Mouse (Mus musculus) lung, postnatal 25 days (tissue): Measurements from ENCODE around the gene Cplx3.

ENCODE experiments used
- DNase-seq: peaks from one replicate; pipeline ENCODE4 v3.0.0; 2022; ENCODE audit warnings: low spot score

The Cplx3 gene

DNA sequence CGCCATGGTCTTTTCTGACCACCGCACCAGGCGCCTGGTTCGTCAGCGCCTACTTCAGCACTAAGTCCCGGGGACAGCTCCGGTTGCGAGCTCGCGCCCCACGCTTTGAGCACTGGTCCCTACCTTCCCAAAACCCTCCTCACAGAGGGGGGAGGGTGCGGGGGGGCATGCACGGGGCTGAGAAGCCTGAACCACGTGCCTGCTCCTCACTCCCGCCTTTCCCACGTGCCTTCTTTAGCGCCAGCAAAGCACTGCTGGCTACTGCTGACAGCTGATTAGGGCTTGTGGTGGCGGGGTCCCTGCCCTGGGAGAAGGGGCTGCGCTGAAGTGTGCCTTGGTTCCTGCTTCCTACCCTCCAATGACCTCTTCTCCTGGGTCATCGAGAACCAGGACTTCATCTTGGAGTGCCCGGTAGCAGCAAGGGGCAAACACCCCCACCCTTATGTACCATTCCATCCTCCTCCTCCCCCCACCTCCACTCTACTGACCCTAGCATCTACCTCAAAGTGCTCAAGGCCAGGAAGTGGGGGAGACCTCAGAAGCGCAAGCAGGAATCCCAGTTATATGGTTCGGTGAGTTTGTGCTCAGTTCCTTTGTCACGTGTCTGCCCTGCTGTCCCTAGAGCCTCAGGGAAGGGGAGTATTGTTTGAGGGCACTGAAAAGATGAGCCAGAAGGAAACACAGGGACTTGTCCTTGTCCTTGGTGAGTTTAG is at the start of gene Cplx3:
Gene Cplx3 (minus strand): TSS at position 143 of the 713 bp plus-strand sequence.
- no peak for DNase-seq

DNA sequence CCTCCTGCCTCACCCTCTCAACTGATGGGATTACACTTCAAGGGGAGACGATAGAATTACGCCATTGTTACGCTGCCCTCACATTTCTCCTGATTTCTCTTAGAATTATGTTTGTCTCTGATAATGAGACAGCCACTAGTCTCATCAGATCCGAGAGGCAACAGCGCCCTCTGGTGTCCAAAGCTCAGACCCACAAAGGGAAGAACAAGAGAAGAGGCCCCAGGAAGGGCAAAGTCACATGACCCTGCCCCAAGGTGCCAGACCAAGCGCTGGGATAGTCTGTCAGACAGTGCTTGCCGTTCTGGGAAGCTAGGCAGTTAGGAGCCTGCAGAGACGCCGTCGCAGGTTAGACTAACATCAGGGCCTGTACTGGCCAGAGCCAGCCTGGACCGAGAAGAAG is 49.7 kb upstream of the Cplx3 start:
- DNase-seq: peak; percentile 94

DNA sequence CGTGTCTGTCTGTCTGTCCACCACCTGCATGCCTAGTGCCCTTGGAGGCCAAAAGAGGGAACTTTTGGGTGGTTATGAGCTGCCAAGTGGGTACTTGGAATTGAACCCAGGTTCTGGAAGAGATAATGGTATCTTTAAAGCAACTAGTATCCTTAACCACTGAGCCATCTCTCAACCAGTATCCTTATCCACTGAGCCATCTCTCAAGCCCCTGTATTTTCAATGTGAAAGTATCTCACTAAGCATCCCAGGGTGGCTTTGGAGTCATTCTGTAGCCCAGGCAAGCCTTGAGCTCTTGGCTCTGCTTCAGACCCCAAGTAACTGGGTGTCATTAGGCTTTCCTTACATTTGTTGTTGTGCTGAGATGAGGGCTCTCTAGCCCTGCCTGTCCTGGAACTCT is 48.9 kb upstream of the Cplx3 start:
- no peak for DNase-seq

DNA sequence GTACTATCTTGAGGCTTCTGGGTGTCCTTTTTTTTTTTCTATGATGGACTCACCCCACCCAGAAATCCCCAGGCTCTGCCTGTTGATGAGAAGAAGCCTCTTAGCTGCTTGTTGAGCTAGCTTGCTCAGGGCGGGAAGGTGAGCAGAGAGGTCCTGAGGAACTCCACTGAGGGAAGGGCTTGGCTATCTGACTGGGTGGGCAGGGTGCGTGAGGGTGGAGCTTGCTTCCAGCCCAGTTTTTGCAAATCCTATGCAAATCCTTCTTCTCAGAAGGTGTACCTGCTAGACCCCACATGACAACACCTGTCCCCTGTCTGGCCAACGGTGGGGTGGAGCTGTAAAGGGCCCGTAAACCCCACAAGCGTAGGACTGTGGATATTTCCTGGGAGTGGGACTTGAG is 47.2 kb upstream of the Cplx3 start, which contains the start of gene Csk:
Gene Csk (minus strand): TSS at position 349 of the 400 bp plus-strand sequence.
- no peak for DNase-seq

DNA sequence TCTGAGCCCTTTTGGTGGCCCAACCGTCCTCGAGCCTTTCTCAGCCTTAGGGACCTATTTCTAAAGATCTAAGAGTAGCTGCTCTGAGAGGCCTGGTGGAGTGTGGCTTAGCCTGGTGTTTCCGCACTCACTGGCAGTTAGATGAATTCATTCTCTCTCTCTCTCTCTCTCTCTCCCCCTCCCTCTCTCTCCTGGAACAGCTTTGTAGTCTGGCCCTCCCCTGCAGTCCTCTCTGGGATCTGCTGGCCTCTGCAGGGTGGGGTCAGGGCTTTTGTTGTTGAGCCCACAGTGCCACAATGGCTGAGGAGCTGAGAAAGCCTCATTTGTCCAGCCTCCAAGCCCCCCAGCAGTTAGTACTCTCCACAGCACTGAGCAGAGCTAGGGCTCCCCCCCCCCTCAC is 46.8 kb upstream of the Cplx3 start:
- no peak for DNase-seq

DNA sequence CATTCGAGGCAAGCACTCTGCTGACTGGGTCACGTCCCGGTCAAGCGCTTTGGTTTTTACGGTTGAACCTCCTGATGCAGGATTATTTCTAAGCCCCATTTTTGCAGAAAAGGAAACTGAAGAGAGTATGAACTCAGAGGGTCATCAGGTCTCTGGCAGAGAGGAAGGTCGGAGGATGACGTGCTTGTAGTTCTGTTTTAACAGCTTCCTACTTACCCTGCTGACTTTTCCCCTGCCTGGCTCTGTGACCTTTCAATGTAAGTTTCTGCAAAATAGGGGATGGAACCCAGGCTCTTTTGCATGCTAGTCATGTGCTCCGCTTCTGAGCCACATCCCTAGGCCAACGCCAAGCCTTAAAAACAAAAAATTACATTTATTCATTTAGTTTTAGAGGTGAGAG is 46.3 kb upstream of the Cplx3 start:
- no peak for DNase-seq

DNA sequence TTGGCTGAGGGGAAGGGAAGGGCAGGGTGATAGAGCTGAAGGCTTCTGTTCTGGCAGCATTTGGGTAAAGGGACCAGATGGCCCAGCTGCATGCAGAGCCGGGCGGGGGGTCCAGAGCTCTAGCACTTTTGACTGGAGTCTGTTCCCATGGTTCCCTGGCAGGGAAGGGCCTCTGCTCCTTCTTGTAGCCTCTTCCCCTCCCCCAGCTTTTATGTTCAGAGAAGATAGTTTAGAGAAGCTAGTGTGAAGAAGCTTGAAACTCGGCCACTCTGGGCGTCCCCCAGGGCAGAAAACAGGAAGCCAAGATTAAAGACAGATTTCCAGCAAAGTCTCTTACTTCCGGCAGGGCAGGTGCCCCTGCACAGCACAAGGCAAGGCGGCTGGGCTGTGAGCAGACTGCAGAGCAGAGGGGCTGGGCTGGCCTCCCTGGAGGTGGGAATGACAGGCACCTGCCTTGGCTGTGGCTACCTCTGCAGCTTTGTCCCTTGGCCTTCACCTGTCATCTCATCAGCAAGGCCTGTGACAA is 44.8 kb upstream of the Cplx3 start:
- peak; percentile 57 for DNase-seq

DNA sequence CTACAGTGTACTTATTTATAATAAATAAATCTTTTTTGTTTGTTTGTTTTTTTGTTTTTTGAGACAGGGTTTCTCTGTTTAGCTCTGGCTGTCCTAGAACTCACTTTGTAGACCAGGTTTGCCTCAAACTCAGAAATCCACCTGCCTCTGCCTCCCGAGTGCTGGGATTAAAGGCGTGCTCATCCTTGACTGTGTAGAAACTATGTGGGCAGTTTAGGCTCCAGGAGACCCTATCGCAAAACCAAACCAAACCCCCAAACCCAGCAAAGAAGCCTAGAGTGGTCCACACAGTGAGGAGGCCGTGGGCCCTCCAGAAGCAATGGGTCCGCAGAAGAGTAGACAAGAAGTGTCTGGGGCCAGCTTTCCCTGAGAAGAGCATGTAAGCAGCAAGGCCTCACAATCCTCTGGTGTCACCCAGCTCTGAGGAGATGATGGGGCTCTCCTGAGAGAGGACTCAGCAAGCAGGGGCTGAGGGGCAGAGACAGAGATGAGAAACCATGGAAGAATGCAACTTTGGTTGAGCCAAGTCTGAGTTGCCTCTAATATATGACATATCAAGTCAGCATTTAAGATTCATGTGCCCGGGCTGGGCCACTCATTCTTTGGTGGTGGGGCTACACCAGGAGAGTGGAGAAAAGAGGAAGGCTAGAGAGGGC is 44.2 kb upstream of the Cplx3 start:
- no peak for DNase-seq

DNA sequence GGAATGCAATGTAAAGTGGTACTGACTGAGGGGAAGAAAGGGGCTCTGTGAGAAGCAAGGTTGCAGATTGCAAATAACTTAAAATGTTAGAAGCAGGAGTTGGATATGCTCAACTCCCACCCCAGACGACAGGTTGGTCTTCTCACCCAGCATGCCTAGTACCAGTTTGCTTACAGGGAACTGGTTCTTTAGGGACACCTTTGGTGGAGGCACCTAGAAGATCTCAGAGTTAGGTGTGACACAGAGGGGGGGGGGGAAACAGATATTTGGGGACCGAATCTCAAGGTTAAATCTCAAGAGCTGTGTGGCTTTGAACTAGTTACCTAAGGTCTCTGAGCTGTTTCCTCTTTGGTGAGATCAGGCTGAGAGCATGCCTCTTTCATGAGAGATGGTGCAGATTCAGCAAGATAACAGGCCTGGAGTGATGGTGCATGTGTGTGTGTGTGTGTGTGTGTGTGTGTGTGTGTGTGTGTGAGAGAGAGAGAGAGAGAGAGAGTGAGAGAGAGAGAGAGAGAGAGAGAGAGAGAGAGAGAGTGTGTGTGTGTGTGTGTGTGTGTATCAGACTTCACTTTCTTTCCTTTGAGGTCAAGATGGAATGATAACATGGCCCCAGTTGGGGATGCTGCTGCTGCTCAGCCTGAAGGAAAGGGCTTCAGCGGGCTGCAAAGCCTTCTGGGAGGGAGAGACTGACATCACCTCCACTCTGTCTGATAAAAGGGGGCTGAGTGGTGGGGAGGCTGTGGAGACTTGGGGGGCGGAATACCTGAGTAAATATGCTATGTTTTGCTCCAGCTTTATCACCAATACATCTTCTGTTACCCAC is 41.4 kb upstream of the Cplx3 start:
- DNase-seq: no peak

DNA sequence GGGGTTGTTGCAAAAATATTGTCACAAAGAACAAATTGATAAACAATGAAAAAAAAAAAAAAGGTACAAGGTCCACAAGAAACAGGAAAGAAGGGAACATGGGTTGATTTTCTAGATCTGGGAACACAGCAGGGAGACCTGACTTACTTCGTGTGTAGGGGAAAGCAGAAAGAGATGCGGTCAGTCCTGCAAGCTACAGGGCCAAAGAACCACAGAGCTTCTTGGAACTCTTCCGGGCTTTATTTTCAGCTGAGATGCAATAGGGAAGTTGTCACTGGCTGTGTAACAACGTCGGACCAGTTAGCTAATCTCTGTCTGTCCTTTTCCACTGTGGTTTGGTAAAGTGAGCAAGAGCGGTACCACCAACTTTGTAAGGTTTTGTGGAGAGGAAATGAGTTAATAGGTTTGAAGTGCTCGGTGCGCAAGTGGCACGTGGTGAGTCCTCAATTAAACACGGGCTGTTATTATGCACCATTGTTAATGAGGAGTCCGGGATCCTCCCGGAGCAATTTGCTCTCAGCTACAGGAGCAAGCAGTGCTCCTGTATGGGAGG is 40.5 kb upstream of the Cplx3 start:
- DNase-seq: peak; percentile 66

DNA sequence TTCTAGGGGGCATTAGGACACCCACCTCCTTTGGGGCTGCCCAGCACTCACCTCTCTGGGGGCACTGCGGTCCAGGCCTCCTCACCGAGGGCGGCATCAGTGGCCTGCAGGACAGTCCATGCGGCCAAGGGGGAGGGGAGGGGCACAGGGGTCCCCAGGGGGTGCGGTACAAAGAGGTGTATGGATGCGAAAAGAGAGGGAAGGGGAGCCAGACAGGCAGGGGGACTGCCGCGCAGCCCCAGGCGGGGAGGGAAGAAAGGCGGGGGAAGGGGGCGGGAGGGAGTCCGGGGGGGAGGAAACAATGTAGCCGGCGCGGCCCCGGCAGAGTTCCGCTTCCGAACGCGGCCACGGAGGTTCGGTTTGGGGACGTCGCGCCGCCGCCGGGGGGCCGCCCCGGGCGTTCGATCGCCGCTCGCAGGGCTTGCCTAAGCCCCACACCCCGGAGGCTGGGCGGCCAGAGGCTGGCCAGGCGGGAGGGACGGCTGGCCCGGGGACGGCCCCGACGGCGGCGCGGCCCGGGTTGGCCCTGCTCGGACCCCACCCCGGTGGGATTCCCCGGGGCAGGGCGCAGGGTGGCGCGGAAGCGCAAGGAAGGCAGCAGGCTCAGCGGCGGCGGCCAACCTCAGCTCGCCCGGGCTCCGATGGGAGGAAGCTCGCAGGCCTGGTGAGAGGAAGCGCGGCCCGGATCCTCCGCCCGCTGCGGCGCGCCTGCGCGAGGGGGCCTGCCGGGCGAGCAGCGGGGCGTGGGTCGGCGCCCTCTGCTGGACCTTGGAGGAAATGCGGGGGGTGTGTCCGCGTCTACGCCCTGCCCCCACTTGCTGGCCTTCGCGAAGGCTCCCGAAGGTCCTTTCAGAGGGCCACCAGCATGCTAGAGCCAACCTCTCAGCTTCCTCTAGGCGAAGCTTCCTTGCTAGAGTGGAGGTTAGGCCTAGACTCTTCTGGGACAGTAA is 39.1 kb upstream of the Cplx3 start:
- DNase-seq: peak; percentile 93

DNA sequence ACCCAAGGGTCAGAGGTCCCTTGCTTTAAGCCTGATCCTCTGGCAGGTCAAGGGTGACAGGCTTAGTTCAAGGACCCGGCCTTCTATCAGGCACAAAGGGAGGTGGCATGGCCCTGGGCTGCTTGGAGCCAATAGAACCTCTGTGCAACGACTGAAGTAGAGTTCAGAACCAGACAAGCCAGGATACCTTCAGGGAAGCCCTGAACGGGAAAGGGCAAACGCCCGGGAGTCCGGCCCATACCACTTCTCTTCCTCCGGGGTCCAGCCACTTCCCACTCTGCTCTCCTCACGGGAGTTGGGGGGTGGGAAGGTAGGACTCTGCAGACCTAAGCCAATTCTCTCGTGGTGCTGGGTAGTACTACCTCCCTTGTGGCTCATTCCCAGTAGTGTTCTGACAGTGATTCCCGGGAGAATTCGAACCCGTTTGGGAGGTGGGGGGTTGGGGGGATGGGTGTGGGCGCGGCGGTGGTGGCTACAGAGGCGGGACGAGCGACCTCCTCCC is 38.4 kb upstream of the Cplx3 start:
- DNase-seq: no peak

DNA sequence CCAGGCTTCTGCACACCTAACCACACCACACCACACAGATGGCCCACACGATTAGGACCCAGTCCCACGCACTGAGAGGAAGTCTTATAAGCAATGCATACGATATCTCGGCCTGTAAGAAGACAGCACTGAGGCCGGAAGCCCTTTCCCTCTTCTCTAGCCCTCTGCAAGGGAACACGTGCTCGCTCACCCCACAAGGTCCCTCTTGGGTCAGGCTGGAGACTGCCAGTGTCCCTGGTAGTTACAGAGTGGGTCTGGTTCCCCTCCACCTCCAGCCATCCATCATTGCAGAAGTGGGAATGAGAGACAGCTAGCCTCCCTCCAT is 37.7 kb upstream of the Cplx3 start:
- DNase-seq: peak; percentile 59

DNA sequence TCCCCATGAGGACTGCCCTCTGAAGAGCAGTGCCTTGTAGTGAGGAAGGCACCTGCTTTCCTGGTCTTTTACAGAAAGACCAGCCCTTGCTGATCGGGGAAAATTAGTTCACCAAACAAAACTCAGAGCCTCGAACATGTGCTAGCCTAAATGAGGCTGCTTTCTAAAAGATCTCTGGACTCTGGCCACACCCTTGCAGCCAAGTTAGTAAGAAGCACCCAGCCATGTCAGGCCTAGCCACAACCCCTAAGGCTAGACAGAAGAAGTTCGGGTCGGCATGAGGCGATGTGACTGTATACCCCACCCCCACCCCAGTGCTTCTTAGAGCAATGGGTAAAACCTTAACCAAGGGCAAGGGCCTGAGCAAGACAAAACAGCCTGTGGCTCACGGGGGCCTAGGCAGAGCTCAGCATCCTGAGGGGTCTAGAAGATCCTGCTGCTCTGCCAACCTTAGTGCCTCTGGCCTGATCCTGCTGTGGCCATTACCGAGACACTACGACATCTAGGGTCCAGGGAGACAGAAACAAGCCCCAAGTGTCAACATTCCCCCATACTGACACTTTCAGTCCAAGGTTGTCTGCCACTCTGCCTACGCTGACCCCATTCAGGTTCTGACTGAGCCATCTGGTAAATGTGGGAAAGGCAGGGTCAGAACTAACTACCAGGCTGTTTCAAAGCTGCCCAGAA is 37.2 kb upstream of the Cplx3 start:
- no peak for DNase-seq

DNA sequence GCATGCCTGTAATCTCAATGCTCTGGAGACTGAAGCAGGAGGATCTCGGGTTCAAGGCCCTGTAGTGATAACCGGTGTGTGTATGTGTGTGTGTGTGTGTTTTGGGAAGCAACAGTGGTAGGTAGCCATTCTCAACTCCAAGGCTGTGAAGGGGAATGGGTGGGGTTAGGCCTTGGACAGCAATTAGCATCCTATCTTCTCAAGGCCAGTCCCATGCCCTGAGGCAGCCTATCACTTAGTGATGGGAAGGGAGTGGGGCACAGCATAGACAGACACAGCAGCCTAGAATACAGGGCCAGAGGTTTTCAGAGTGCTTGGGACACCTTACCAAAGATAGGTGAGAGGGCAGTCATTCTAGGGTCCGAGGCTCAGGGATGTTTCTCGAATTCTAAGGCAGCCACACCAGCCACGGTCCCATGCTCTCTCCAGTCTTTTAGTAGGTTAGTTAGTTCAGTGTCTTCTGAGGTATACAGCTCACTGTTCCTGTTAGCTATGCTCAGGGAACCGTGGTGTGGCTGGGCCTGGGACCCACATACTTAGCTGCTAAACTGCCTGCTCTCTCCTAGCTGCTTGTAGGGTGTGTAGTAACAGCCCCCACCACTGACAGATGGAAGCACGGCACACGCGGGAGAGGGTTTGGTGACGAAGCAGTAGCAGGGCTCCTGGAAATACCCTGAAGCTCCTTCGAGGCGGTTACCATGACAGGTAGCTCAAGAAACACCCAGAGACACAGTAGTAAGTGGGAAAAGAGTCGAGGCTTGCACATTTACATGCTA is 35.9 kb upstream of the Cplx3 start:
- no peak for DNase-seq

DNA sequence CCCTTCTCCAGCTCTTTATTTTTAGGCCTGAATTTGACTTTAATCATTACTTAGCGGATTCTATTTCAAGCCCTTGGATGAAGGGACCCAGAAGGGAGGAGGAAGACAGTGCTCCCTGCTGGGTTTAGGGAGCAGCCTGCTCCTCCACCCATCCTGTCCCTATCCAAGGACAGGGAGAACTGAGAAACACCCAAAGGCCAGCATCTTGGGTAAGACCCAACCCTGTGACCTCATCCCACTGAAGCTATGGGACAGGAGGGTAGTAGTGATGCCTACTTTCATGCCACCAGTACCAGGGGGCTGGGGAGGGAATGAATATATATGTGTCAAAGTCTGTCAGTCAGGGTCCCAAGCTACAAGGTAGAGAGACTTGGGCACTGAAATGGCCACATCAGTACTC is 34.9 kb upstream of the Cplx3 start:
- no peak for DNase-seq

DNA sequence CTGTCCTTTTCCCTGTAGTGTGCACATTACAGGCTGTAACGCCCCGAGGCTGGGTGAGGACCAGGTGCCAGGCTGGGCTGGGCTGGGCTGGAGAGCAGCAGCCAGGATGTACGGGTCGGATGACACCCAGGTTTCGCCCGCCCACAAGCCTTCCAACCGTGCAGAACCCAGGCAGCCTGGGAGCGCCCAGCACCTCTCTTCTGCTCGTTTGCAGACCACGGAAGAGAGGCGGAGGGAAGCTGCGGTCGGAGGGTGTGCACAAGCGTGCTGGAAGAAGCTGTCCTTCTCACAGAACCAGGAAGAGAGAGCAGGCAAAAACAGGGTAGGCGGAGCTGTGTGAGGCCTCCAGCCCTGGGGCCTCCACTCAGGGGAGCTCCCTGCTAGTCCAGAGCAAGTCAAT is 34.3 kb upstream of the Cplx3 start:
- DNase-seq: peak; percentile 91

DNA sequence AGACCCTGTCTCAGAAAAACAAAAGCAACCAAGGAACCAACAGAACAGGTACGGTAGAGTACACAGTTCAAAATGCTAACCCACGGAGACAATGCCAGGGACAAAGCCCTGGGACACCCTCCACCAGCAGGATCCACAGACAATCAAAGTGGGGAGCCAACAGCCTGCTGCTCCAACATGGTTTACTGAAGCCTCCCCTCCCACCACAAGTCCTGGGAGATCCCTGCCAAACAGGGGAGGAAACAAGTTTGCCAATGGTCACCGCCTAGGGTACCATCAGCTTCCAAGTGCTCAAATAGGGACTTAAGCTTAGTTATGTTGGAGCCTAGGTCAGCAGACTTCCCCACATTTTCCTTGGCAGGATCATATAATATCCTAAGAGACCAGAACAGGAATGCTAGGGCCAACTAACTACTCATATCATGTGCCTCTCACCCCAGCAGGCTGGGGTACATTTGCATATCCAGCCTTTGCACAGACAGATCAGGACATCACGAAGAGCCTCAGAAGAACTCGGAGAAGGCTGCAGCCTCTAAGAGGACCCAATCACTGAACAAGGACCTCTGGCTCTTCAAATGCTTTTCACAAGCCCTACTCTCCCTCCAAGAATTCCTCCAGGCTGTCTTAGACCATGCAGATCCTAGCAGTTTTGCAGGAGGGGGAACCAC is 33.7 kb upstream of the Cplx3 start:
- no peak for DNase-seq
